Mouse (Mus musculus): ENCODE measurements at regions not wholly inside any gene's neighbourhood (a gene's known extent, or its start where the extent isn't known, plus 50 kb on each side); places are given as distances from the start of the nearest gene placed in this dataset.

GRCm38 (mm10) chr15:50345536-50345935 is 3539.2 kb upstream of the Gm7489 start:
- TF ChIP-seq EP300 (IDR thresholded peaks at IDR 0.05; ENCODE audit: low read depth) (no peak), CTCF (IDR thresholded peaks at IDR 0.05; ENCODE audit: low read depth) (no peak)

All from heart, postnatal 0 days (tissue).